Mouse (Mus musculus) midbrain, embryonic 15.5 days (tissue): ENCODE results near the gene Psen1. TPM values are rescaled to one million over a fixed set of nuclear protein-coding genes. Genes with fewer than 3 reads are reported as not detected.
A peak's percentile ranks its signal among the peaks of the same experiment; 100 is the strongest.

ENCODE experiments used
- ATAC-seq: fragments of 200-750 bp; cut with Nextera tagmentation; replicated peaks from 2 replicates; pipeline ENCODE4 v1.8.0; 2017; ENCODE audit warnings: moderate TSS enrichment
- H3K27ac ChIP-seq: fragments of 300-500 bp; sonication (generic); 2 replicates; pipeline ENCODE4 v1.5.1; 2015; ENCODE audit warnings: mild to moderate bottlenecking, inconsistent platforms
- H3K27me3 ChIP-seq: fragments of 300-500 bp; sonication (generic); replicated peaks from 2 replicates; pipeline ENCODE4 v1.6.1; 2015; ENCODE audit warnings: inconsistent platforms
- H3K36me3 ChIP-seq: fragments of 300-500 bp; sonication (generic); replicated peaks from 2 replicates; pipeline ENCODE4 v1.6.1; 2015; ENCODE audit warnings: inconsistent platforms
- H3K4me1 ChIP-seq: fragments of 300-500 bp; sonication (generic); 2 replicates; pipeline ENCODE4 v1.6.1; 2015; ENCODE audit warnings: inconsistent platforms
- H3K4me2 ChIP-seq: fragments of 300-500 bp; sonication (generic); 2 replicates; pipeline ENCODE4 v1.6.1; 2015; ENCODE audit warnings: inconsistent platforms, mild to moderate bottlenecking, moderate library complexity
- H3K4me3 ChIP-seq: fragments of 300-500 bp; sonication (generic); 2 replicates; pipeline ENCODE4 v1.5.1; 2015; ENCODE audit warnings: mild to moderate bottlenecking, inconsistent platforms
- H3K9ac ChIP-seq: fragments of 300-500 bp; sonication (generic); 2 replicates; pipeline ENCODE4 v1.6.1; 2015; ENCODE audit warnings: mild to moderate bottlenecking, inconsistent platforms
- H3K9me3 ChIP-seq: fragments of 300-500 bp; sonication (generic); 2 replicates; pipeline ENCODE4 v1.6.1; 2016; ENCODE audit warnings: inconsistent platforms
- WGBS: fragments of 180-500 bp; shearing (Covaris S2); methylation state at CpG from one replicate; pipeline ENCODE4 v1.1.7; 2015; ENCODE audit warnings: mixed read lengths; 5-methylcytosine and 5-hydroxymethylcytosine counted together
- polyA plus RNA-seq: library from polyadenylated mRNA; unstranded; fragments of >200 nt; fragmentation: Nextera tagmentation; extraction: Ambion mirVana; gene quantifications from 2 replicates; pipeline ENCODE4 v1.2.1, GENCODE M21; 2015

The Psen1 gene
- 70.0 and 74.7 TPM in 2 replicates for polyA plus RNA-seq

GRCm38 (mm10) chr12:83687934-83688315 lies at the start of gene Psen1:
Gene Psen1, plus strand, starts transcription at chr12:83688152.
- Histone ChIP-seq H3K27me3 (no peaks in the 10 kb centered on the region), H3K36me3 (no peaks in the 10 kb centered on the region), H3K4me1 (peaks cover 21% of the 10 kb centered on the region), H3K4me2 (peak within 1 kb of the TSS; percentile 79), H3K27ac (peak within 1 kb of the TSS; percentile 94), H3K4me3 (peak within 1 kb of the TSS; percentile 66), H3K9ac (peak within 1 kb of the TSS; percentile 73), H3K9me3 (no peaks in the 10 kb centered on the region)
- ATAC-seq = peak; percentile 100
- WGBS = under 1% methylated on average over 38 of the region's 38 CpGs

- H3K9me3 ChIP-seq = no peaks in the 10 kb centered on the region
- peaks cover 44% of the 10 kb centered on the region; the same call in 1 of the 2 replicates for H3K36me3 ChIP-seq
- H3K9ac ChIP-seq = no peak overlapping the region
- no peak overlapping the region for H3K4me2 ChIP-seq
- H3K27ac ChIP-seq = no peak overlapping the region
- no peak for ATAC-seq
- H3K4me3 ChIP-seq = no peak overlapping the region
- H3K27me3 ChIP-seq = no peaks in the 10 kb centered on the region
- H3K4me1 ChIP-seq = no peaks in the 10 kb centered on the region
- 95% methylated on average over 2 of the region's 2 CpGs for WGBS
Observed at GRCm38 (mm10) chr12:83641233-83641632, 46.7 kb upstream of the Psen1 start.

- H3K27me3 ChIP-seq = no peaks in the 10 kb centered on the region
- H3K36me3 ChIP-seq = peaks cover 39% of the 10 kb centered on the region; the same call in 1 of the 2 replicates
- no peak for ATAC-seq
- no peak overlapping the region for H3K4me3 ChIP-seq
- H3K4me2 ChIP-seq = no peak overlapping the region
- H3K4me1 ChIP-seq = no peaks in the 10 kb centered on the region
- no peaks in the 10 kb centered on the region for H3K9me3 ChIP-seq
- no peak overlapping the region for H3K27ac ChIP-seq
- no peak overlapping the region for H3K9ac ChIP-seq
- WGBS = 89% methylated on average over 1 of the region's 1 CpGs
Observed at GRCm38 (mm10) chr12:83643116-83643515, 44.8 kb upstream of the Psen1 start.

GRCm38 (mm10) chr12:83650346-83650745 lies 37.6 kb upstream of the Psen1 start:
- no peak overlapping the region for H3K9ac ChIP-seq
- H3K36me3 ChIP-seq = peaks cover 42% of the 10 kb centered on the region
- no peak overlapping the region for H3K4me3 ChIP-seq
- no peak overlapping the region for H3K4me2 ChIP-seq
- no peaks in the 10 kb centered on the region for H3K4me1 ChIP-seq
- no peaks in the 10 kb centered on the region for H3K27me3 ChIP-seq
- no peak overlapping the region for H3K27ac ChIP-seq
- WGBS = 96% methylated on average over 3 of the region's 3 CpGs
- ATAC-seq = no peak
- H3K9me3 ChIP-seq = no peaks in the 10 kb centered on the region

GRCm38 (mm10) chr12:83651414-83651813 lies 36.5 kb upstream of the Psen1 start:
- Histone ChIP-seq H3K27ac (no peak overlapping the region), H3K36me3 (peaks cover 37% of the 10 kb centered on the region), H3K27me3 (no peaks in the 10 kb centered on the region), H3K9ac (no peak overlapping the region), H3K4me2 (no peak overlapping the region), H3K4me3 (no peak overlapping the region), H3K9me3 (no peaks in the 10 kb centered on the region), H3K4me1 (no peaks in the 10 kb centered on the region)
- ATAC-seq = no peak

- ATAC-seq = no peak
- H3K27me3 ChIP-seq = no peaks in the 10 kb centered on the region
- H3K4me1 ChIP-seq = peaks cover 15% of the 10 kb centered on the region
- no peak overlapping the region for H3K27ac ChIP-seq
- H3K4me2 ChIP-seq = no peak overlapping the region
- WGBS = 94% methylated on average over 1 of the region's 1 CpGs
- no peak overlapping the region for H3K4me3 ChIP-seq
- H3K9me3 ChIP-seq = no peaks in the 10 kb centered on the region
- H3K9ac ChIP-seq = no peak overlapping the region
- H3K36me3 ChIP-seq = peaks cover 14% of the 10 kb centered on the region
Observed at GRCm38 (mm10) chr12:83685466-83685865, 2.5 kb upstream of the Psen1 start.

- H3K36me3 ChIP-seq = peaks cover 5% of the 10 kb centered on the region
- no peak for ATAC-seq
- H3K9me3 ChIP-seq = no peaks in the 10 kb centered on the region
- 92% methylated on average over 9 of the region's 9 CpGs for WGBS
- no peak overlapping the region for H3K4me2 ChIP-seq
- no peaks in the 10 kb centered on the region for H3K27me3 ChIP-seq
- peak overlapping the region; percentile 94; the same call in 1 of the 2 replicates for H3K27ac ChIP-seq
- H3K4me1 ChIP-seq = peaks cover 21% of the 10 kb centered on the region
- H3K9ac ChIP-seq = no peak overlapping the region
- H3K4me3 ChIP-seq = no peak overlapping the region
Observed at GRCm38 (mm10) chr12:83686575-83687350, 1.2 kb upstream of the Psen1 start.

GRCm38 (mm10) chr12:83688316-83689086 lies 549 bp downstream of the Psen1 start:
- H3K4me1 ChIP-seq = peaks cover 21% of the 10 kb centered on the region
- peak overlapping the region; percentile 66 for H3K4me3 ChIP-seq
- ATAC-seq = peak; percentile 86
- H3K27ac ChIP-seq = peak overlapping the region; percentile 94
- peak overlapping the region; percentile 73 for H3K9ac ChIP-seq
- WGBS = under 1% methylated on average over 49 of the region's 49 CpGs
- no peaks in the 10 kb centered on the region for H3K27me3 ChIP-seq
- peak overlapping the region; percentile 79 for H3K4me2 ChIP-seq
- H3K9me3 ChIP-seq = no peaks in the 10 kb centered on the region
- H3K36me3 ChIP-seq = no peaks in the 10 kb centered on the region

GRCm38 (mm10) chr12:83689087-83689432 lies 1.1 kb downstream of the Psen1 start:
- no peaks in the 10 kb centered on the region for H3K27me3 ChIP-seq
- no peaks in the 10 kb centered on the region for H3K36me3 ChIP-seq
- 33% methylated on average over 6 of the region's 6 CpGs for WGBS
- peak overlapping the region; percentile 73 for H3K9ac ChIP-seq
- H3K9me3 ChIP-seq = no peaks in the 10 kb centered on the region
- H3K4me1 ChIP-seq = peaks cover 21% of the 10 kb centered on the region
- peak overlapping the region; percentile 66 for H3K4me3 ChIP-seq
- peak overlapping the region; percentile 79 for H3K4me2 ChIP-seq
- ATAC-seq = no peak
- H3K27ac ChIP-seq = peak overlapping the region; percentile 94; the same call in 1 of the 2 replicates

GRCm38 (mm10) chr12:83694011-83694410 lies 6.1 kb downstream of the Psen1 start:
- Histone ChIP-seq H3K36me3 (no peaks in the 10 kb centered on the region), H3K4me2 (no peak overlapping the region), H3K4me3 (no peak overlapping the region), H3K27ac (no peak overlapping the region), H3K4me1 (peaks cover 18% of the 10 kb centered on the region), H3K27me3 (no peaks in the 10 kb centered on the region), H3K9me3 (no peaks in the 10 kb centered on the region), H3K9ac (no peak overlapping the region)
- no peak for ATAC-seq
- 92% methylated on average over 5 of the region's 5 CpGs for WGBS

GRCm38 (mm10) chr12:83694669-83695068 lies 6.7 kb downstream of the Psen1 start:
- WGBS = 95% methylated on average over 3 of the region's 3 CpGs

GRCm38 (mm10) chr12:83698637-83699036 lies 10.7 kb downstream of the Psen1 start:
- WGBS = 79% methylated on average over 4 of the region's 4 CpGs
- Histone ChIP-seq H3K9ac (no peak overlapping the region), H3K4me2 (no peak overlapping the region), H3K4me1 (no peaks in the 10 kb centered on the region), H3K27ac (no peak overlapping the region), H3K9me3 (no peaks in the 10 kb centered on the region), H3K36me3 (0 out of 2 replicates have a peak, but pooled peaks cover 11% of the 10 kb centered on the region), H3K27me3 (no peaks in the 10 kb centered on the region), H3K4me3 (no peak overlapping the region)
- no peak for ATAC-seq

More at GRCm38 (mm10) chr12:83694669-83695068, 6.7 kb downstream of the Psen1 start:
- H3K27me3 ChIP-seq = no peaks in the 10 kb centered on the region
- H3K4me2 ChIP-seq = no peak overlapping the region
- H3K4me3 ChIP-seq = no peak overlapping the region
- no peak overlapping the region for H3K27ac ChIP-seq
- H3K36me3 ChIP-seq = 0 out of 2 replicates have a peak, but pooled peaks cover under 1% of the 10 kb centered on the region
- H3K4me1 ChIP-seq = peaks cover 11% of the 10 kb centered on the region
- ATAC-seq = no peak
- no peak overlapping the region for H3K9ac ChIP-seq
- H3K9me3 ChIP-seq = no peaks in the 10 kb centered on the region
